Mouse (Mus musculus): ENCODE results near the gene Ampd2. TPM values are rescaled to one million over a fixed set of nuclear protein-coding genes. Genes with fewer than 3 reads are reported as not detected.

The Ampd2 gene
- 10 to 100 TPM; 79.3 to 92.2 TPM for total RNA-seq (2021)
- long read RNA-seq, experiment 1, transcript Ampd2-201 (18 exons, 3,368 nt), result major isoform, 9 of 122 reads
- long read RNA-seq, experiment 1, transcript Ampd2-203 (18 exons, 3,650 nt), result minor isoform, 7 of 122 reads
- long read RNA-seq, experiment 1, transcript Ampd2-202 (19 exons, 3,586 nt), result minor isoform, 7 of 122 reads
- long read RNA-seq, experiment 1, partial matches to known transcripts, result 62 of 122 reads
- long read RNA-seq, experiment 1, other reads (novel, unspliced or antisense), result 34 of 122 reads
- long read RNA-seq, experiment 2, transcript Ampd2-202 (19 exons, 3,586 nt), result minor isoform, 8 of 102 reads
- long read RNA-seq, experiment 2, transcript Ampd2-203 (18 exons, 3,650 nt), result minor isoform, 6 of 102 reads
- long read RNA-seq, experiment 2, transcript Ampd2-201 (18 exons, 3,368 nt), result major isoform, 14 of 102 reads
- long read RNA-seq, experiment 2, partial matches to known transcripts, result 33 of 102 reads
- long read RNA-seq, experiment 2, other reads (novel, unspliced or antisense), result 41 of 102 reads

- DNase-seq, result peak; percentile 95
Observed at GRCm38 (mm10) chr3:108086470-108086979, at the start of gene Ampd2. TSS of gene Ampd2 (minus strand) at chr3:108086651.

- DNase-seq, result peak; percentile 44
Observed at GRCm38 (mm10) chr3:108134701-108135100, 48.2 kb upstream of the Ampd2 start.

GRCm38 (mm10) chr3:108132484-108132883 lies 46.0 kb upstream of the Ampd2 start:
- DNase-seq, result no peak

- DNase-seq, result no peak
Observed at GRCm38 (mm10) chr3:108131821-108132220, 45.4 kb upstream of the Ampd2 start.

GRCm38 (mm10) chr3:108131216-108131615 lies 44.8 kb upstream of the Ampd2 start:
- no peak for DNase-seq

GRCm38 (mm10) chr3:108129804-108130203 lies 43.4 kb upstream of the Ampd2 start:
- DNase-seq, result no peak

GRCm38 (mm10) chr3:108129367-108129766 lies 42.9 kb upstream of the Ampd2 start:
- DNase-seq, result no peak

GRCm38 (mm10) chr3:108128520-108128919 lies 42.1 kb upstream of the Ampd2 start:
- no peak for DNase-seq

GRCm38 (mm10) chr3:108126327-108126726 lies 39.9 kb upstream of the Ampd2 start:
- DNase-seq, result no peak

GRCm38 (mm10) chr3:108124131-108124530 lies 37.7 kb upstream of the Ampd2 start:
- no peak for DNase-seq

- no peak for DNase-seq
Observed at GRCm38 (mm10) chr3:108123242-108123641, 36.8 kb upstream of the Ampd2 start.

- peak; percentile 18 for DNase-seq
Observed at GRCm38 (mm10) chr3:108121101-108121500, 34.6 kb upstream of the Ampd2 start.

- DNase-seq, result no peak
Observed at GRCm38 (mm10) chr3:108117465-108117864, 31.0 kb upstream of the Ampd2 start.

GRCm38 (mm10) chr3:108113591-108114289 lies 27.3 kb upstream of the Ampd2 start:
- no peak for DNase-seq

GRCm38 (mm10) chr3:108112666-108113065 lies 26.2 kb upstream of the Ampd2 start:
- no peak for DNase-seq

- no peak for DNase-seq
Observed at GRCm38 (mm10) chr3:108112246-108112645, 25.8 kb upstream of the Ampd2 start.

- peak; percentile 38 for DNase-seq
Observed at GRCm38 (mm10) chr3:108111320-108111719, 24.9 kb upstream of the Ampd2 start.

- no peak for DNase-seq
Observed at GRCm38 (mm10) chr3:108105281-108105680, 18.8 kb upstream of the Ampd2 start.

- no peak for DNase-seq
Observed at GRCm38 (mm10) chr3:108102075-108102474, 15.6 kb upstream of the Ampd2 start.

- DNase-seq, result no peak
Observed at GRCm38 (mm10) chr3:108101594-108101993, 15.1 kb upstream of the Ampd2 start.

- DNase-seq, result no peak
Observed at GRCm38 (mm10) chr3:108098316-108098715, 11.9 kb upstream of the Ampd2 start.

- no peak for DNase-seq
Observed at GRCm38 (mm10) chr3:108097656-108098055, 11.2 kb upstream of the Ampd2 start.

GRCm38 (mm10) chr3:108096726-108097125 lies 10.3 kb upstream of the Ampd2 start:
- DNase-seq, result no peak

Measured in adrenal gland, postnatal 10 days (tissue).